Mouse (Mus musculus): ENCODE measurements around the gene Dync1li1. TPM values are rescaled to one million over a fixed set of nuclear protein-coding genes. Genes with fewer than 3 reads are reported as not detected.
"Not testable (repeated sequence)": the region's sequence is repeated elsewhere in the genome, so short reads cannot be mapped to it uniquely, and the experiment has no call there.

Gene Dync1li1
- polyA plus RNA-seq, 1 experiment from 2014 or later: 67.5 TPM

DNA sequence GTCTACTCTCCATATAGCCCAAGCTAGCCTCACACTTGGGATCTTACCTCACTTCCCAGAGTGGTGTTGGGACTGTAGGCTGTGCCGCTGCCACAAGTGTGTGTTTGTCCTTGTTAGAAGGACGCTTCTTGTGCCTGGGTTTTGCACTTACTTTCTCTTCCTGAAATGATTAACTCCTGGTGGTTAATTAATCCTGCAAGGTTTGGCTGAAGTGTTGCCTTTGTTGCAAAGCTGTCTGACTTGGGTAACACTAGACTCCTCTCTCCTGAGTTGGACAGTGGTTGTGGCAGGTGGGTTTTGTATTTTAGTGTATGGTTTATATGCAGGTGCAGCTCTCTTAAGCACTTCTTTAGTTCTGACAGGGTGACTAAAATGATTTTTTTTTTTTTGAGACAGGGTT lies 12.4 kb downstream of the Dync1li1 start:
- 0 out of 2 replicates have a peak, but pooled peaks cover 2% of the 10 kb centered on the region for H3K9me3 ChIP-seq (replicated peaks)
- no peaks in the 10 kb centered on the region for H3K27me3 ChIP-seq
- 0 out of 2 replicates have a peak, but pooled peaks cover 2% of the 10 kb centered on the region for H3K4me1 ChIP-seq
- peaks cover 31% of the 10 kb centered on the region for H3K36me3 ChIP-seq
- H3K27ac ChIP-seq: peak overlapping the region; percentile 82
- WGBS: 74% methylated on average over 2 of the region's 2 CpGs
- H3K9ac ChIP-seq: no peak overlapping the region
- ATAC-seq (replicated peaks; ENCODE audit: low FRiP score): no peak
- no peak overlapping the region for H3K4me3 ChIP-seq (replicated peaks)
- no peak overlapping the region for H3K4me2 ChIP-seq

- Histone ChIP-seq H3K9me3 (replicated peaks) (0 out of 2 replicates have a peak, but pooled peaks cover 2% of the 10 kb centered on the region), H3K36me3 (peaks cover 33% of the 10 kb centered on the region), H3K27ac (0 out of 2 replicates have a peak overlapping the region, but pooled peaks have one; percentile 2), H3K27me3 (no peaks in the 10 kb centered on the region), H3K4me1 (0 out of 2 replicates have a peak, but pooled peaks cover 2% of the 10 kb centered on the region), H3K9ac (no peak overlapping the region), H3K4me3 (replicated peaks) (no peak overlapping the region), H3K4me2 (no peak overlapping the region)
- WGBS: 81% methylated on average over 4 of the region's 4 CpGs
- ATAC-seq (replicated peaks; ENCODE audit: low FRiP score): 0 out of 2 replicates have a peak, but pooled peaks have one; percentile 18
Observed at GRCm38 (mm10) chr9:114701921-114702320, 13.3 kb downstream of the Dync1li1 start.

GRCm38 (mm10) chr9:114707805-114708204 lies 19.2 kb downstream of the Dync1li1 start:
- Histone ChIP-seq H3K27me3 (no peaks in the 10 kb centered on the region), H3K9me3 (replicated peaks) (0 out of 2 replicates have a peak, but pooled peaks cover 2% of the 10 kb centered on the region), H3K4me1 (no peaks in the 10 kb centered on the region), H3K9ac (no peak overlapping the region), H3K27ac (no peak overlapping the region), H3K4me2 (no peak overlapping the region), H3K4me3 (replicated peaks) (no peak overlapping the region), H3K36me3 (peaks cover 75% of the 10 kb centered on the region)
- no peak for ATAC-seq (replicated peaks; ENCODE audit: low FRiP score)
- 98% methylated on average over 4 of the region's 4 CpGs for WGBS

DNA sequence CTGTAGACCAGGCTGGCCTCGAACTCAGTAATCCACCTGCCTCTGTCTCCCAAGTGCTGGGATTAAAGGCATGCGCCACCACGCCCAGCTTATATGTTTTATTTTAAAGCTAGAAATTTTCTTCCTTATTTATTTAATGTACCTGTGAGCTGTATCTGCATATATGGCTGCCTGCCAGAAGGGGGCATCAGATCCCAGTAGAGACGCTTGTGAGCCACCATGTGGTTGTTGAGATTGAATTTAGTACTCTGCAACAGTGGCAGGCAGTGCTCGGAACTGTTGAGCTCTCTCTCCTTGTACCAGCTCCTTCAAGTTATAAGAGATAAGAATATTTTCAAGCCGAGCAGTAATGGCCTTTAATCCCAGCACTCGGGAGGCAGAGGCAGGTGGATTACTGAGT lies 21.8 kb downstream of the Dync1li1 start:
- H3K36me3 ChIP-seq: peaks cover 94% of the 10 kb centered on the region
- ATAC-seq (replicated peaks; ENCODE audit: low FRiP score): no peak
- 78% methylated on average over 7 of the region's 7 CpGs for WGBS
- 0 out of 2 replicates have a peak, but pooled peaks cover 2% of the 10 kb centered on the region for H3K9me3 ChIP-seq (replicated peaks)
- H3K4me3 ChIP-seq (replicated peaks): no peak overlapping the region
- no peak overlapping the region for H3K27ac ChIP-seq
- H3K4me2 ChIP-seq: no peak overlapping the region
- no peak overlapping the region for H3K9ac ChIP-seq
- H3K27me3 ChIP-seq: no peaks in the 10 kb centered on the region
- H3K4me1 ChIP-seq: no peaks in the 10 kb centered on the region

GRCm38 (mm10) chr9:114713481-114713880 lies 24.9 kb downstream of the Dync1li1 start:
- ATAC-seq (replicated peaks; ENCODE audit: low FRiP score): no peak
- Histone ChIP-seq H3K9me3 (replicated peaks) (no peaks in the 10 kb centered on the region), H3K27ac (no peak overlapping the region), H3K9ac (no peak overlapping the region), H3K4me2 (no peak overlapping the region), H3K4me1 (peaks cover 10% of the 10 kb centered on the region), H3K27me3 (no peaks in the 10 kb centered on the region), H3K4me3 (replicated peaks) (no peak overlapping the region), H3K36me3 (peaks cover 93% of the 10 kb centered on the region)
- 77% methylated on average over 7 of the region's 7 CpGs for WGBS

DNA sequence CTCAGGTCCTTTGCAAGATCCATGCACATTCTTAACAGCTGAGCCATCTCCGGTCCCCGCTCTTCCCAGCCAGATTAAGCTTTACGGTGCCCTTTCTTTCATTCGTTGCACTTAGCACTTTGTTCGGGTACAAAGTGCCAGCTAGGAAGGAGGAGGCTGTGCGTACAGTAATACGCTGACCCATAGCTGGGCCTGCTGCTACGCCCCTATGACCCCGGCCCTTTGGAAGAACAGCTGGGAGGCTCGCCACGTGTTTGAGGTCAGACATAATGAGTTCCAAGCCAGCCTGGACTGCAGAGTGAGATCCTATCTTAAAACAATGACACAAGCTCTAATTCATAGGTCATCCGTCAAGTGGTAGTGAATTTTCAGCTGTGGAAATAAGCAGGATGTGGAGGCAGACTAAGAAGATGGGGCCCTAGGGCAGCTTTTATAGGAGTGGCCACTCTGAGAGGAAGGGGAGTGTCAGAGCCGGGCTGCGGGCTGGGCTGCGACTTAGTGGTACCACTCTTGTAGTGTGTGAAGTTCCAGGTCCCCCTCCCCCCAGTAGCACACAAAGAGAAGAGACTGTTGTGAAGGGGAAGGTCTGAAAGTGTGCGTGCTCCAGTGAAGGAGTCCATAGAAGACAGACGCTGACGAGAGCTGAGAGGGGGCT lies 28.2 kb downstream of the Dync1li1 start:
- H3K4me1 ChIP-seq: peaks cover 10% of the 10 kb centered on the region
- peak; percentile 69 for ATAC-seq (replicated peaks; ENCODE audit: low FRiP score)
- no peak overlapping the region for H3K9ac ChIP-seq
- H3K4me2 ChIP-seq: no peak overlapping the region
- H3K9me3 ChIP-seq (replicated peaks): no peaks in the 10 kb centered on the region
- peaks cover 94% of the 10 kb centered on the region for H3K36me3 ChIP-seq
- WGBS: 42% methylated on average over 18 of the region's 18 CpGs
- H3K27me3 ChIP-seq: no peaks in the 10 kb centered on the region
- peak overlapping the region; percentile 60 for H3K27ac ChIP-seq
- H3K4me3 ChIP-seq (replicated peaks): no peak overlapping the region

- H3K4me1 ChIP-seq: peaks cover 11% of the 10 kb centered on the region
- peaks cover 31% of the 10 kb centered on the region for H3K36me3 ChIP-seq
- no peak for ATAC-seq (replicated peaks; ENCODE audit: low FRiP score)
- no peak overlapping the region for H3K4me2 ChIP-seq
- 2% methylated on average over 3 of the region's 3 CpGs for WGBS
- H3K9ac ChIP-seq: no peak overlapping the region
- no peak overlapping the region for H3K4me3 ChIP-seq (replicated peaks)
- no peaks in the 10 kb centered on the region for H3K27me3 ChIP-seq
- no peak overlapping the region for H3K27ac ChIP-seq
- no peaks in the 10 kb centered on the region for H3K9me3 ChIP-seq (replicated peaks)
Observed at GRCm38 (mm10) chr9:114727315-114727714, 38.7 kb downstream of the Dync1li1 start.

- not testable (repeated sequence) for H3K9me3 ChIP-seq (replicated peaks); H3K27me3 ChIP-seq; H3K27ac ChIP-seq; H3K9ac ChIP-seq; ATAC-seq (replicated peaks; ENCODE audit: low FRiP score); H3K4me3 ChIP-seq (replicated peaks); H3K4me2 ChIP-seq
- Histone ChIP-seq H3K36me3 (peaks cover 20% of the 10 kb centered on the region), H3K4me1 (peaks cover 22% of the 10 kb centered on the region)
- WGBS: 46% methylated on average over 2 of the region's 2 CpGs
Observed at GRCm38 (mm10) chr9:114728432-114728831, 39.8 kb downstream of the Dync1li1 start.

- peaks cover 3% of the 10 kb centered on the region; the same call in 1 of the 2 replicates for H3K36me3 ChIP-seq
- 29% methylated on average over 30 of the region's 30 CpGs for WGBS
- H3K4me3 ChIP-seq (replicated peaks): peak overlapping the region; percentile 82
- no peaks in the 10 kb centered on the region for H3K9me3 ChIP-seq (replicated peaks)
- ATAC-seq (replicated peaks; ENCODE audit: low FRiP score): 0 out of 2 replicates have a peak, but pooled peaks have one; percentile 7
- H3K27me3 ChIP-seq: no peaks in the 10 kb centered on the region
- peak overlapping the region; percentile 78 for H3K4me2 ChIP-seq
- H3K4me1 ChIP-seq: peaks cover 35% of the 10 kb centered on the region
- H3K9ac ChIP-seq: no peak overlapping the region
- no peak overlapping the region for H3K27ac ChIP-seq
Observed at GRCm38 (mm10) chr9:114729911-114730805, 41.6 kb downstream of the Dync1li1 start.

GRCm38 (mm10) chr9:114731011-114731755 lies 42.6 kb downstream of the Dync1li1 start, which contains the start of gene Cmtm6:
TSS of gene Cmtm6 (plus strand) at chr9:114731116.
- Histone ChIP-seq H3K36me3 (no peaks in the 10 kb centered on the region), H3K4me2 (peak within 1 kb of the TSS; percentile 78), H3K9me3 (replicated peaks) (no peaks in the 10 kb centered on the region), H3K27ac (peak within 1 kb of the TSS; percentile 95), H3K9ac (peak within 1 kb of the TSS; percentile 90), H3K4me1 (peaks cover 35% of the 10 kb centered on the region), H3K27me3 (no peaks in the 10 kb centered on the region), H3K4me3 (replicated peaks) (peak within 1 kb of the TSS; percentile 82)
- peak; percentile 93 for ATAC-seq (replicated peaks; ENCODE audit: low FRiP score)
- under 1% methylated on average over 53 of the region's 53 CpGs for WGBS

DNA sequence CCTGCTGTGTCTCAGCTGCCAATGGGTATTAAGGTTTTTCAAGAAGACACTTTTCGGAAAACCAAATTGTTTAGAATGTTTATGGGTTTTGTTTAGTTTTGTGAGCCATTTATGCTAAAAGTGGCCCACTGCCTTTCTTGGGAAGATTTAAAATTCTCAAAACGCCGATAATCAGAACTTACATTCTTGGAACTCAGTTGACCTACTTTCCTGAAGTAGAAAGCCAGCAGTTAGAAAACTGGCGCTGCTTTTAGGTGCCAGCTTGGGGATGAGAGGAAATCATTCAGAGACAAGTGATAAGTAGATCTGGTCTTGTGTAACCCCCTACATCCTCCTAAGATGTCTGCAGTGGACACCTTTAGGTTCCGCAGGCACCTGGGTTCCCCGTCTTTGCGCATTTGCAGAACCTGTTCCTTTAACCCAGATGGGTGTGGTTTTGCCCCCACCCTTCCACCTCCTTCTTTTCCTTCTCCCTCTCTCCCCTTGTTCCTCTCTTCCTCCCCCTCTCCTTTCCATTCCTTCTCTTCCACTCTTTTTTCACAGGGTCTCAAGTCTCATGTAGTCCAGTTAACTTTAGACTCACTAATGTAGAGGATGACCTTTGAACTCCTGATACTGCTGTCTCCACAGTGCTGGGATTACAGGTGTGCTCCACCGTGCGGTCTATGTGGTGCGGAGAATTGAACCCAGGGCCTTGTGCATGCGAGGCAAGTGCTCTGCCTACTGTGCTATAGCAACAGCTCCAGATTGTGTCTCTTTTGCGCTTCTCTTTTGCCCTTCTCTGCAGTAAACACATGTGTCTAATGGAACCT lies 43.5 kb downstream of the Dync1li1 start:
- no peaks in the 10 kb centered on the region for H3K27me3 ChIP-seq
- no peak for ATAC-seq (replicated peaks; ENCODE audit: low FRiP score)
- WGBS: 69% methylated on average over 12 of the region's 12 CpGs
- peak overlapping the region; percentile 90 for H3K9ac ChIP-seq
- H3K36me3 ChIP-seq: no peaks in the 10 kb centered on the region
- H3K4me2 ChIP-seq: peak overlapping the region; percentile 78
- peak overlapping the region; percentile 95 for H3K27ac ChIP-seq
- H3K9me3 ChIP-seq (replicated peaks): no peaks in the 10 kb centered on the region
- peak overlapping the region; percentile 82 for H3K4me3 ChIP-seq (replicated peaks)
- H3K4me1 ChIP-seq: peaks cover 44% of the 10 kb centered on the region
